Mouse (Mus musculus): Measurements from ENCODE around the gene Mmab. TPM values are rescaled to one million over a fixed set of nuclear protein-coding genes. Genes with fewer than 3 reads are reported as not detected.

Gene Mmab
- polyA plus RNA-seq, 1 experiment: 2.9 TPM

- Histone ChIP-seq H3K4me1 (ENCODE audit: control insufficient read depth, insufficient read depth, low read length) (no peaks in the 10 kb centered on the region), H3K27me3 (ENCODE audit: control insufficient read depth, insufficient read depth, low read length) (no peaks in the 10 kb centered on the region), H3K27ac (ENCODE audit: control insufficient read depth, insufficient read depth, low read depth, low read length) (no peak overlapping the region), H3K4me3 (ENCODE audit: control insufficient read depth, low read depth, low read length) (no peak overlapping the region), H3K36me3 (ENCODE audit: control insufficient read depth, insufficient read depth, low read length) (no peaks in the 10 kb centered on the region; the same call in 1 of the 2 replicates)
- TF ChIP-seq POLR2A (IDR thresholded peaks at IDR 0.05; ENCODE audit: control insufficient read depth, low read depth, low read length) (no peak), CTCF (IDR thresholded peaks at IDR 0.05; ENCODE audit: control insufficient read depth, insufficient read depth, insufficient replicate concordance, low read depth, low read length) (no peak)
Observed at GRCm38 (mm10) chr5:114415606-114416005, 28.3 kb downstream of the Mmab start.

- no peaks in the 10 kb centered on the region for H3K27me3 ChIP-seq (ENCODE audit: control insufficient read depth, insufficient read depth, low read length)
- H3K27ac ChIP-seq (ENCODE audit: control insufficient read depth, insufficient read depth, low read depth, low read length): no peak overlapping the region
- no peaks in the 10 kb centered on the region for H3K4me1 ChIP-seq (ENCODE audit: control insufficient read depth, insufficient read depth, low read length)
- no peaks in the 10 kb centered on the region; the same call in 1 of the 2 replicates for H3K36me3 ChIP-seq (ENCODE audit: control insufficient read depth, insufficient read depth, low read length)
- no peak overlapping the region for H3K4me3 ChIP-seq (ENCODE audit: control insufficient read depth, low read depth, low read length)
- TF ChIP-seq CTCF (IDR thresholded peaks at IDR 0.05; ENCODE audit: control insufficient read depth, insufficient read depth, insufficient replicate concordance, low read depth, low read length) (no peak), POLR2A (IDR thresholded peaks at IDR 0.05; ENCODE audit: control insufficient read depth, low read depth, low read length) (no peak)
Observed at GRCm38 (mm10) chr5:114413067-114413735, 30.7 kb downstream of the Mmab start.

- Histone ChIP-seq H3K4me3 (ENCODE audit: control insufficient read depth, low read depth, low read length) (no peak overlapping the region), H3K4me1 (ENCODE audit: control insufficient read depth, insufficient read depth, low read length) (no peaks in the 10 kb centered on the region), H3K27me3 (ENCODE audit: control insufficient read depth, insufficient read depth, low read length) (no peaks in the 10 kb centered on the region), H3K27ac (ENCODE audit: control insufficient read depth, insufficient read depth, low read depth, low read length) (no peak overlapping the region), H3K36me3 (ENCODE audit: control insufficient read depth, insufficient read depth, low read length) (no peaks in the 10 kb centered on the region; the same call in 1 of the 2 replicates)
- no peak for TF ChIP-seq CTCF (IDR thresholded peaks at IDR 0.05; ENCODE audit: control insufficient read depth, insufficient read depth, insufficient replicate concordance, low read depth, low read length)
- TF ChIP-seq POLR2A (IDR thresholded peaks at IDR 0.05; ENCODE audit: control insufficient read depth, low read depth, low read length): no peak
Observed at GRCm38 (mm10) chr5:114412361-114412998, 31.4 kb downstream of the Mmab start.

DNA sequence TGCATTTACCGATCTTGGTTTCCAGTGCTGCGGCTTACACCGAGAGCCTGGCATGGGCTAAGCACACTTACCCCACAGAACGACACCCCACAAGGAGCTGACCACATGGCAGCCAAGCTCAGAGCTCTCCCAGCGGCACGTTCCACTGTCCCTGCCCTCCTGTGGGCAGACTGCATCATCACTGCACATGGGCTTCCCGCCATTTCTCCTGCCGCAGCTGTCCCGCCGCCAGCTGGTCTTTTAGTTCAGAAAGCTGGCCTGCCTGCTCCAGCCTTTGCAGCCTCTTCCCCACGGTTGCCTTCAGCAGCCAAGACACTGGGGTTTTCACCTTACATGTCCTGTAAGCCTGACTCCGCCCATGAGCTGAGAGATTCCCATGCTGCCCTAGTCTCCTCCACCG lies 33.4 kb downstream of the Mmab start:
- no peak overlapping the region for H3K27ac ChIP-seq (ENCODE audit: control insufficient read depth, insufficient read depth, low read depth, low read length)
- TF ChIP-seq POLR2A (IDR thresholded peaks at IDR 0.05; ENCODE audit: control insufficient read depth, low read depth, low read length) (no peak), CTCF (IDR thresholded peaks at IDR 0.05; ENCODE audit: control insufficient read depth, insufficient read depth, insufficient replicate concordance, low read depth, low read length) (no peak)
- H3K27me3 ChIP-seq (ENCODE audit: control insufficient read depth, insufficient read depth, low read length): no peaks in the 10 kb centered on the region
- H3K36me3 ChIP-seq (ENCODE audit: control insufficient read depth, insufficient read depth, low read length): no peaks in the 10 kb centered on the region; the same call in 1 of the 2 replicates
- no peaks in the 10 kb centered on the region for H3K4me1 ChIP-seq (ENCODE audit: control insufficient read depth, insufficient read depth, low read length)
- H3K4me3 ChIP-seq (ENCODE audit: control insufficient read depth, low read depth, low read length): no peak overlapping the region

DNA sequence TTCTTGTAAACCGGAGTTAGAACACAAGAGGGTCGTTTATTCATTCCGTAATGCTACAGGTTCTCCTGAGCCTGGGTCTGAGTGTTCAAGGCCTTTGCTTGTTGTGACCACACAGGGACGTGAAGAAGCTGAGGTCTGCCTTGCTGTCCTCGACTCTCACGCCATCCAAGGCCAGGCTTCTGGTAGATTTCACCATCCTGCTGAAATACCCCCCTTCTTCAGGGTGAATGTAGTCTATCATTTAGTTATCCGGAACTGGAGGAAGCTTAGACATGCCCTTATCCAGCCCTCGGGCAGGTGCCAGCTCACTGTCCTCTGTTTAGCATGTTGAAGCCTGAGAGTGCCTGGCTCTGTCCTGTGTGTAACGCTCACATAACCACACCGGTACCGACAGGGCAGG lies 35.0 kb downstream of the Mmab start:
- no peak overlapping the region for H3K27ac ChIP-seq (ENCODE audit: control insufficient read depth, insufficient read depth, low read depth, low read length)
- no peaks in the 10 kb centered on the region; the same call in none of the 2 replicates for H3K36me3 ChIP-seq (ENCODE audit: control insufficient read depth, insufficient read depth, low read length)
- H3K27me3 ChIP-seq (ENCODE audit: control insufficient read depth, insufficient read depth, low read length): no peaks in the 10 kb centered on the region
- H3K4me1 ChIP-seq (ENCODE audit: control insufficient read depth, insufficient read depth, low read length): no peaks in the 10 kb centered on the region
- H3K4me3 ChIP-seq (ENCODE audit: control insufficient read depth, low read depth, low read length): no peak overlapping the region
- TF ChIP-seq CTCF (IDR thresholded peaks at IDR 0.05; ENCODE audit: control insufficient read depth, insufficient read depth, insufficient replicate concordance, low read depth, low read length) (no peak), POLR2A (IDR thresholded peaks at IDR 0.05; ENCODE audit: control insufficient read depth, low read depth, low read length) (no peak)

DNA sequence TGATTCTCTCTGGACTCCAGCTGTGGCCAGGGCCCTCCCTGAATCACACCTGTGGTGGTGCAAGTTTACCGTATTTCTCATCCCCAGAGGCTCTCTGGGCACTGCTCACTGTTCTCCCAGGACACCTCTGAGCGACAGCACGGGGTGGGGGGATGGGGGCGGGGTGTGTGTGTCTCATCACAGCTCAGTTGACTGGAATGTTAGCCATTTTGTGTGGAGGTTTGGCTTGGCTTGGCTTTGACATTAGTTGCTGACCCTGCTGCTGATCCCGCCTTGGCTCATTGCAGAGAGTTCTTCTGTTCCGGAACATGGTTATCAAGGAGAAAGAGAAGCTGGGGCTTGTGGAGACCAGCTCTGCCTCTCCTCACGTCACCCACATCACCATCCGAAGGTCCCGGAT lies 36.0 kb downstream of the Mmab start:
- Histone ChIP-seq H3K4me3 (ENCODE audit: control insufficient read depth, low read depth, low read length) (no peak overlapping the region), H3K27ac (ENCODE audit: control insufficient read depth, insufficient read depth, low read depth, low read length) (no peak overlapping the region), H3K27me3 (ENCODE audit: control insufficient read depth, insufficient read depth, low read length) (no peaks in the 10 kb centered on the region), H3K4me1 (ENCODE audit: control insufficient read depth, insufficient read depth, low read length) (no peaks in the 10 kb centered on the region), H3K36me3 (ENCODE audit: control insufficient read depth, insufficient read depth, low read length) (peaks cover 5% of the 10 kb centered on the region)
- TF ChIP-seq POLR2A (IDR thresholded peaks at IDR 0.05; ENCODE audit: control insufficient read depth, low read depth, low read length) (no peak), CTCF (IDR thresholded peaks at IDR 0.05; ENCODE audit: control insufficient read depth, insufficient read depth, insufficient replicate concordance, low read depth, low read length) (no peak)

GRCm38 (mm10) chr5:114407269-114407668 lies 36.6 kb downstream of the Mmab start:
- Histone ChIP-seq H3K27me3 (ENCODE audit: control insufficient read depth, insufficient read depth, low read length) (no peaks in the 10 kb centered on the region), H3K4me3 (ENCODE audit: control insufficient read depth, low read depth, low read length) (no peak overlapping the region), H3K27ac (ENCODE audit: control insufficient read depth, insufficient read depth, low read depth, low read length) (no peak overlapping the region), H3K4me1 (ENCODE audit: control insufficient read depth, insufficient read depth, low read length) (no peaks in the 10 kb centered on the region), H3K36me3 (ENCODE audit: control insufficient read depth, insufficient read depth, low read length) (peaks cover 7% of the 10 kb centered on the region)
- TF ChIP-seq POLR2A (IDR thresholded peaks at IDR 0.05; ENCODE audit: control insufficient read depth, low read depth, low read length) (no peak), CTCF (IDR thresholded peaks at IDR 0.05; ENCODE audit: control insufficient read depth, insufficient read depth, insufficient replicate concordance, low read depth, low read length) (no peak)
